Mouse (Mus musculus) left cerebral cortex, adult 11 months (tissue): ENCODE measurements at regions not wholly inside any gene's neighbourhood (a gene's known extent, or its start where the extent isn't known, plus 50 kb on each side); places are given as distances from the start of the nearest gene placed in this dataset.

Experiments used
- DNase-seq: peaks from one replicate; pipeline ENCODE4 v3.0.0; 2022; ENCODE audit warnings: low spot score

- no peak for DNase-seq
Observed at GRCm38 (mm10) chr15:40223272-40223671, 89.1 kb downstream of the 9330182O14Rik start.

- DNase-seq, result no peak
Observed at GRCm38 (mm10) chr15:40241764-40242163, 107.6 kb downstream of the 9330182O14Rik start.

DNA sequence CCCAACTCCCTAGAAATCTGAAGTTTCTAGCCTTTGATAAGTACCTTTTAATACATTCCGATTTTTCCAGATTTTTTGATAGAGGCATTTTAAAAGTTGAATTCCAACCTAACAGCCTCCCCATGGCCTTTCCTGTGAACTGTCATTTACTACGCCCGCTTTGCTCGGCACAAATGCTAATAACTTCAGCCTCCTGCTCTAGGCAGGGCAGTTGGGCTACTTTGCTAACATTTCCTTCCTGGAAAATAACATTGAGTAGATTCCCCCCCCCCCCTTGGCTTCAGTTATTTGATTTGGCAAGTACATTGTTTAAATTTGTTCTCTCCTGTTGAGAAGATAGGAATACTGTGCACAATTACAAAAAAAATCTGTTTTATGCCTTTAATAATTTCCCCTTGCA, 114.8 kb downstream of the 9330182O14Rik start:
- DNase-seq, result no peak

GRCm38 (mm10) chr15:40259433-40259832, 125.3 kb downstream of the 9330182O14Rik start:
- DNase-seq, result no peak

DNA sequence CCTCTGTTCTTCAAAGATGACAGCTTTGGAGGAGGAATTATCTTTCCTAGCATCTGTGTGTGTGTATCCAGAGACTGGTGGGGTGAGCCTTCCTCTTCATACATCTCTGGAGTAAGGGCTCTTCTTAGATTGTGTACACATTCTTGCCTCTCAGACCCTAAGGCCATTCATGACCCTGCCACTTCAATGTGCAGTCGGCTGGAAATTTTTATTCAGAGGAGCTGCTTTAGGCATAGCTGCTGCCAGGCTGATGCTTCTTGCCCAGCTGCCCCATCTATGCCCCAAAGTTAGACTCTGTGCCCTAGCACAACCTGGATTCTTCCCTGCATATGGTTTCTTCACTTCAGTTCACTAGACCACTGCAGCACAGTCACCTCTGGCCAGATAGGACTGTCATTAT, 144.9 kb downstream of the 9330182O14Rik start:
- no peak for DNase-seq

GRCm38 (mm10) chr15:40280551-40280950, 146.4 kb downstream of the 9330182O14Rik start:
- DNase-seq, result no peak

GRCm38 (mm10) chr15:40281078-40281720, 147.0 kb downstream of the 9330182O14Rik start:
- DNase-seq, result no peak

DNA sequence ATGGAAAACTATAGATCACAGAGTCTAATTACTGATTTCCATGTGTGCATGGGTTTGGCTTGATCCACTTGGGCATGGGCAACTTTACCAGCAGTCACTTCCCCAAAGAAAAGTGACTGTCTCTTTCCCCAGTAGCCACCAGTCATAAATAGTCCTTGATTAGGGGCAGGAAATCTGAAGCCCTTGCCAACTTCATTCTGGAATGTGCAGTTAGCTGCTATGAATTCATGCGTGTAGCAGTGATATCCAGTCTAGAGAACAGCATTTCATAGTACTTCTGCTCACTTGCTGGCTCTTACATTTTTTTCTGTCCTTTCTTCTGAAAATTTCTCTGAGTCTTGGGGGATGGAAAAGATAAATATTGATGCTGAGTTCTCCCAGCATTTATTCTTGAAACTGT, 157.4 kb downstream of the 9330182O14Rik start:
- no peak for DNase-seq

DNA sequence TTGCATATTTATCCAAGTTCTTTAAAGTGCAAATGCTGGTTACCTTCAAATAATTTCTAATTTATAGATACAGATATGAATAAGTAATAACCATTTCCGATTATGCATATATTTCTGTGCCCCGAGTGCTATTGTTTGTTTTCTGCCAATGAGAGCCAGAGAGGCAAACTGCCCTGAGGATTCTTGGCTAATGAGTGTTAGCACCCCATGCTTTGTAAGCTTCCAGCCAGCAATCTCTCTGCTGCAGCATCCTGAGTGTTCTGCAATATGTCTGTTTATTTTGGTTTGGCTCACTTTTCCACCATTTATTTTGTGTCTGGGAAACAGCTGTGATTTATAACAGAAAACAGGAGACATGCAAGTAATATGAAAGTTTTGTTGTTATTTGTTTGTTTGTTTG, 178.1 kb downstream of the 9330182O14Rik start:
- DNase-seq, result no peak

- DNase-seq, result peak; percentile 12
Observed at GRCm38 (mm10) chr15:40339746-40340145, 205.6 kb downstream of the 9330182O14Rik start.

- DNase-seq, result no peak
Observed at GRCm38 (mm10) chr15:40340269-40340668, 206.1 kb downstream of the 9330182O14Rik start.

DNA sequence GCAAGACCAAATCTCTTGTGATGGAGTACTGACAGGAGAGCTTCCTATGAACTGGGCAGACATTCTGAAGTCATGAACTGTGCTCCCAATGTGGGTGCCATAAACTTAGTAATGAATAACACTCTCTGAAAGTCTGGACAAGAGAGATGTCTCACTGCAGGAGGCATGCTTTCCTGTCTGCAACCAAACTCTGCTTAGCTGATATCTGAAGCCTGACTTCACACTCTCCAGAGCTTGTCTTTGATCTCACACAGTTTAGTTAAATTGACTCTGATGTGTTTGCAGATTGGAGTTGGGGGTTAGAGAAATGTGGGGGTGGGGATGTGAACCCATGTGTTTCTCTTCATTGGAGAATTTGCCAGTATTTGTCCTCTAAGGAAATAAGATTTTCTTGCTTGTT, 217.3 kb downstream of the 9330182O14Rik start:
- no peak for DNase-seq

GRCm38 (mm10) chr15:40354802-40355487, 220.8 kb downstream of the 9330182O14Rik start:
- DNase-seq, result no peak

DNA sequence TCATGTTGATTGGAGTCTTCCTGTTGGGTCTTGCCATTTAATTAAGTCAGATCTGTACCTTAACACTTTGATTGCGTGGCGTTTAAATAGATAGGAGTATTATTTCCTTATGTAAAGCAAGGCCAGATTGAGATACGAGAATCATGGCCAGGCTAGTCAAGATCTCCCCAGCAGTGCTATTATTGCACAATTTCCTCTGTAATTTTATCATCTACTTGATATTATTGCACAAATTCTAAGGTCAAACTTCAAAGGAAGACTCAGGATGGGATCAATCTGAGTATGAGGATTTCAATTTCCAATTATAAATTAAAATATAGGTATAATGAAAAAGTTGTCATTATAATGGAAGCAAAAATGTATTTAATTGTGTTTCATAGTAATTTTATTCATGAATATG, 221.9 kb downstream of the 9330182O14Rik start:
- no peak for DNase-seq

GRCm38 (mm10) chr15:40358341-40358740, 224.2 kb downstream of the 9330182O14Rik start:
- no peak for DNase-seq

- DNase-seq, result no peak
Observed at GRCm38 (mm10) chr15:40361849-40362533, 227.8 kb downstream of the 9330182O14Rik start.

GRCm38 (mm10) chr15:40364221-40364621, 230.1 kb downstream of the 9330182O14Rik start:
- no peak for DNase-seq

- no peak for DNase-seq
Observed at GRCm38 (mm10) chr15:40365613-40366012, 231.4 kb downstream of the 9330182O14Rik start.

DNA sequence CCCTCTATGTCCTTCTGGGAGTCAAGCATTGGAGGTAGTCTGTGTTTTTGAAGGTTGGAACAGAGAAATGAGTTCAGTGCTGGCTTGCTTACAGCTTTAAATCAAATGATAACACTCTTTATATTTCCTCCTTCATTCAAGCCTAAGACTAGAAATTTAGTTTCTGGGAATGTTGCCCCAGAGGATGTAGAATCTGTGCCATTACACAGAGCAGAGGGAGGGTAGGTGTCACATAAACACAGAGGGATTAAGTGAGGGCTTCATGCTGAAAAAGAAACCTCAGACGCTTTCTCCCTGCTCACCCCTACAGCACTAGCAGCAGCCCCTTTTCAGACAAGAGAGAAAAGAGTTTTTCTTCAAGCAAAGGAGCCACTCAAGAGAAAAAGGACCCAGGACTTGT, 232.9 kb downstream of the 9330182O14Rik start:
- DNase-seq, result no peak

GRCm38 (mm10) chr15:40368746-40369145, 234.6 kb downstream of the 9330182O14Rik start:
- no peak for DNase-seq

GRCm38 (mm10) chr15:40371486-40371885, 237.3 kb downstream of the 9330182O14Rik start:
- DNase-seq, result no peak

GRCm38 (mm10) chr15:40386526-40386925, 252.4 kb downstream of the 9330182O14Rik start:
- DNase-seq, result no peak

DNA sequence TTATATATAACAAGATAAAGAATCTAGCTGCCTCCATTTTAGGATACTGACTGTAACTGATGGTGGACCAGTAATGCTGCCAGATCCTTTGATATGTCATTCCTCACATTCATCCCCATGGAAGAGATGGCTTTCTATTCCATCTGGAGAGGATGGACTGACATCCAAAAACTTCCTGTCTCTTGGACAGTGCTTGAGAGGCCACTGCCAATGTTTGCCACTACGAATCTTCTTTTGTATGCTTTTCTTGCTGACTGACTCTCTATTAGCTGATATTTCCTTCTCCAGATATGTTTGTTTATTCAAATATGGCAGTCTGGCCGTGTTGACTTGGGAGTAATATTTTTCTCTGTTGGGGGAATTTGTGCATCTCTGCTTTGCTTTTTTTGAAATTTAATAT, 253.6 kb downstream of the 9330182O14Rik start:
- DNase-seq, result no peak
